Mouse (Mus musculus): ENCODE data around the gene Anapc7. TPM values are rescaled to one million over a fixed set of nuclear protein-coding genes. Genes with fewer than 3 reads are reported as not detected.

The Anapc7 gene
- polyA plus RNA-seq, 1 experiment from 2014 or later: 27.4 TPM

GRCm38 (mm10) chr5:122439400-122440094, 18.1 kb downstream of the Anapc7 start:
- Histone ChIP-seq H3K4me1 (replicated peaks; ENCODE audit: control insufficient read depth, insufficient read depth, low read length) (no peaks in the 10 kb centered on the region), H3K36me3 (ENCODE audit: control insufficient read depth, insufficient read depth, low read length) (peaks cover 90% of the 10 kb centered on the region), H3K27me3 (replicated peaks; ENCODE audit: control insufficient read depth, insufficient read depth, low read length) (no peaks in the 10 kb centered on the region), H3K9me3 (ENCODE audit: control insufficient read depth, low read length) (no peaks in the 10 kb centered on the region), H3K27ac (ENCODE audit: low read depth, low read length) (no peak overlapping the region; the same call in 1 of the 2 replicates), H3K9ac (ENCODE audit: low read depth, low read length) (no peak overlapping the region), H3K4me3 (ENCODE audit: low read depth, low read length) (no peak overlapping the region), H3K4me2 (no peak overlapping the region)
- no peak for DNase-seq (ENCODE audit: low spot score)
- 89% methylated on average over 19 of the region's 19 CpGs for WGBS
- no peak for ATAC-seq (replicated peaks; ENCODE audit: low FRiP score)

- no peak overlapping the region for H3K9ac ChIP-seq (ENCODE audit: low read depth, low read length)
- ATAC-seq (replicated peaks; ENCODE audit: low FRiP score) (no peak), DNase-seq (ENCODE audit: low spot score) (no peak)
- H3K4me1 ChIP-seq (replicated peaks; ENCODE audit: control insufficient read depth, insufficient read depth, low read length): no peaks in the 10 kb centered on the region
- 94% methylated on average over 12 of the region's 12 CpGs for WGBS
- H3K36me3 ChIP-seq (ENCODE audit: control insufficient read depth, insufficient read depth, low read length): peaks cover 91% of the 10 kb centered on the region
- no peaks in the 10 kb centered on the region for H3K9me3 ChIP-seq (ENCODE audit: control insufficient read depth, low read length)
- H3K4me2 ChIP-seq: no peak overlapping the region
- no peak overlapping the region for H3K27ac ChIP-seq (ENCODE audit: low read depth, low read length)
- no peak overlapping the region for H3K4me3 ChIP-seq (ENCODE audit: low read depth, low read length)
- no peaks in the 10 kb centered on the region for H3K27me3 ChIP-seq (replicated peaks; ENCODE audit: control insufficient read depth, insufficient read depth, low read length)
Observed at GRCm38 (mm10) chr5:122440095-122440630, 18.7 kb downstream of the Anapc7 start.

- H3K27ac ChIP-seq (ENCODE audit: low read depth, low read length): no peak overlapping the region
- DNase-seq (ENCODE audit: low spot score) (no peak), ATAC-seq (replicated peaks; ENCODE audit: low FRiP score) (no peak)
- H3K9ac ChIP-seq (ENCODE audit: low read depth, low read length): no peak overlapping the region
- H3K4me3 ChIP-seq (ENCODE audit: low read depth, low read length): no peak overlapping the region
- WGBS: 91% methylated on average over 10 of the region's 10 CpGs
- H3K9me3 ChIP-seq (ENCODE audit: control insufficient read depth, low read length): no peaks in the 10 kb centered on the region
- no peak overlapping the region for H3K4me2 ChIP-seq
- peaks cover 55% of the 10 kb centered on the region for H3K36me3 ChIP-seq (ENCODE audit: control insufficient read depth, insufficient read depth, low read length)
- H3K4me1 ChIP-seq (replicated peaks; ENCODE audit: control insufficient read depth, insufficient read depth, low read length): no peaks in the 10 kb centered on the region
- no peaks in the 10 kb centered on the region for H3K27me3 ChIP-seq (replicated peaks; ENCODE audit: control insufficient read depth, insufficient read depth, low read length)
Observed at GRCm38 (mm10) chr5:122444492-122444891, 23.0 kb downstream of the Anapc7 start.

- 91% methylated on average over 11 of the region's 11 CpGs for WGBS
- H3K9ac ChIP-seq (ENCODE audit: low read depth, low read length): no peak overlapping the region
- no peak for DNase-seq (ENCODE audit: low spot score)
- no peaks in the 10 kb centered on the region for H3K4me1 ChIP-seq (replicated peaks; ENCODE audit: control insufficient read depth, insufficient read depth, low read length)
- H3K4me2 ChIP-seq: no peak overlapping the region
- ATAC-seq (replicated peaks; ENCODE audit: low FRiP score): no peak
- H3K9me3 ChIP-seq (ENCODE audit: control insufficient read depth, low read length): no peaks in the 10 kb centered on the region
- no peak overlapping the region for H3K4me3 ChIP-seq (ENCODE audit: low read depth, low read length)
- peaks cover 49% of the 10 kb centered on the region for H3K36me3 ChIP-seq (ENCODE audit: control insufficient read depth, insufficient read depth, low read length)
- H3K27ac ChIP-seq (ENCODE audit: low read depth, low read length): no peak overlapping the region; the same call in 1 of the 2 replicates
- H3K27me3 ChIP-seq (replicated peaks; ENCODE audit: control insufficient read depth, insufficient read depth, low read length): no peaks in the 10 kb centered on the region
Observed at GRCm38 (mm10) chr5:122445051-122445610, 23.6 kb downstream of the Anapc7 start.

GRCm38 (mm10) chr5:122447857-122448256, 26.4 kb downstream of the Anapc7 start:
- Histone ChIP-seq H3K9ac (ENCODE audit: low read depth, low read length) (no peak overlapping the region), H3K4me3 (ENCODE audit: low read depth, low read length) (no peak overlapping the region), H3K9me3 (ENCODE audit: control insufficient read depth, low read length) (no peaks in the 10 kb centered on the region), H3K4me1 (replicated peaks; ENCODE audit: control insufficient read depth, insufficient read depth, low read length) (no peaks in the 10 kb centered on the region), H3K36me3 (ENCODE audit: control insufficient read depth, insufficient read depth, low read length) (peaks cover 28% of the 10 kb centered on the region), H3K27ac (ENCODE audit: low read depth, low read length) (no peak overlapping the region), H3K27me3 (replicated peaks; ENCODE audit: control insufficient read depth, insufficient read depth, low read length) (no peaks in the 10 kb centered on the region), H3K4me2 (no peak overlapping the region)
- DNase-seq (ENCODE audit: low spot score): no peak
- ATAC-seq (replicated peaks; ENCODE audit: low FRiP score): no peak
- 92% methylated on average over 8 of the region's 8 CpGs for WGBS

- Histone ChIP-seq H3K9me3 (ENCODE audit: control insufficient read depth, low read length) (no peaks in the 10 kb centered on the region), H3K36me3 (ENCODE audit: control insufficient read depth, insufficient read depth, low read length) (peaks cover 28% of the 10 kb centered on the region), H3K4me3 (ENCODE audit: low read depth, low read length) (no peak overlapping the region), H3K27ac (ENCODE audit: low read depth, low read length) (no peak overlapping the region), H3K9ac (ENCODE audit: low read depth, low read length) (no peak overlapping the region), H3K4me2 (no peak overlapping the region), H3K27me3 (replicated peaks; ENCODE audit: control insufficient read depth, insufficient read depth, low read length) (no peaks in the 10 kb centered on the region), H3K4me1 (replicated peaks; ENCODE audit: control insufficient read depth, insufficient read depth, low read length) (no peaks in the 10 kb centered on the region)
- DNase-seq (ENCODE audit: low spot score) (no peak), ATAC-seq (replicated peaks; ENCODE audit: low FRiP score) (no peak)
- 79% methylated on average over 5 of the region's 5 CpGs for WGBS
Observed at GRCm38 (mm10) chr5:122448869-122449268, 27.4 kb downstream of the Anapc7 start.

- no peak overlapping the region for H3K9ac ChIP-seq (ENCODE audit: low read depth, low read length)
- no peaks in the 10 kb centered on the region for H3K27me3 ChIP-seq (replicated peaks; ENCODE audit: control insufficient read depth, insufficient read depth, low read length)
- no peaks in the 10 kb centered on the region for H3K4me1 ChIP-seq (replicated peaks; ENCODE audit: control insufficient read depth, insufficient read depth, low read length)
- ATAC-seq (replicated peaks; ENCODE audit: low FRiP score) (no peak), DNase-seq (ENCODE audit: low spot score) (no peak)
- WGBS: 83% methylated on average over 7 of the region's 7 CpGs
- no peak overlapping the region for H3K4me2 ChIP-seq
- H3K36me3 ChIP-seq (ENCODE audit: control insufficient read depth, insufficient read depth, low read length): peaks cover 25% of the 10 kb centered on the region; the same call in 1 of the 2 replicates
- no peak overlapping the region for H3K27ac ChIP-seq (ENCODE audit: low read depth, low read length)
- H3K4me3 ChIP-seq (ENCODE audit: low read depth, low read length): no peak overlapping the region
- H3K9me3 ChIP-seq (ENCODE audit: control insufficient read depth, low read length): no peaks in the 10 kb centered on the region
Observed at GRCm38 (mm10) chr5:122449946-122450345, 28.5 kb downstream of the Anapc7 start.

GRCm38 (mm10) chr5:122450913-122451317, 29.4 kb downstream of the Anapc7 start:
- Histone ChIP-seq H3K27ac (ENCODE audit: low read depth, low read length) (no peak overlapping the region), H3K4me3 (ENCODE audit: low read depth, low read length) (no peak overlapping the region), H3K4me2 (no peak overlapping the region), H3K9ac (ENCODE audit: low read depth, low read length) (no peak overlapping the region), H3K9me3 (ENCODE audit: control insufficient read depth, low read length) (no peaks in the 10 kb centered on the region), H3K36me3 (ENCODE audit: control insufficient read depth, insufficient read depth, low read length) (peaks cover 27% of the 10 kb centered on the region), H3K27me3 (replicated peaks; ENCODE audit: control insufficient read depth, insufficient read depth, low read length) (no peaks in the 10 kb centered on the region), H3K4me1 (replicated peaks; ENCODE audit: control insufficient read depth, insufficient read depth, low read length) (no peaks in the 10 kb centered on the region)
- no peak for ATAC-seq (replicated peaks; ENCODE audit: low FRiP score)
- no peak for DNase-seq (ENCODE audit: low spot score)
- WGBS: 70% methylated on average over 5 of the region's 5 CpGs

- no peak overlapping the region for H3K4me3 ChIP-seq (ENCODE audit: low read depth, low read length)
- H3K9ac ChIP-seq (ENCODE audit: low read depth, low read length): no peak overlapping the region
- ATAC-seq (replicated peaks; ENCODE audit: low FRiP score) (no peak), DNase-seq (ENCODE audit: low spot score) (no peak)
- no peak overlapping the region for H3K27ac ChIP-seq (ENCODE audit: low read depth, low read length)
- no peak overlapping the region for H3K4me2 ChIP-seq
- H3K4me1 ChIP-seq (replicated peaks; ENCODE audit: control insufficient read depth, insufficient read depth, low read length): no peaks in the 10 kb centered on the region
- 84% methylated on average over 5 of the region's 5 CpGs for WGBS
- H3K9me3 ChIP-seq (ENCODE audit: control insufficient read depth, low read length): no peaks in the 10 kb centered on the region
- no peaks in the 10 kb centered on the region for H3K27me3 ChIP-seq (replicated peaks; ENCODE audit: control insufficient read depth, insufficient read depth, low read length)
- H3K36me3 ChIP-seq (ENCODE audit: control insufficient read depth, insufficient read depth, low read length): peaks cover 27% of the 10 kb centered on the region
Observed at GRCm38 (mm10) chr5:122451324-122451723, 29.8 kb downstream of the Anapc7 start.
